Mouse (Mus musculus): ENCODE measurements around the gene Wdhd1. TPM values are rescaled to one million over a fixed set of nuclear protein-coding genes. Genes with fewer than 3 reads are reported as not detected.

Gene Wdhd1
- polyA plus RNA-seq, 1 experiment from 2014 or later, result 23.1 TPM

- Histone ChIP-seq H3K4me3 (replicated peaks) (no peak overlapping the region), H3K27ac (replicated peaks) (no peak overlapping the region), H3K36me3 (no peaks in the 10 kb centered on the region), H3K9ac (no peak overlapping the region), H3K9me3 (replicated peaks) (no peaks in the 10 kb centered on the region), H3K27me3 (peaks cover 5% of the 10 kb centered on the region), H3K4me1 (peaks cover 6% of the 10 kb centered on the region), H3K4me2 (replicated peaks) (no peak overlapping the region)
- ATAC-seq (ENCODE audit: insufficient number of reproducible peaks, low FRiP score, low TSS enrichment, low read depth), result no peak
- 65% methylated on average over 6 of the region's 6 CpGs for WGBS
Observed at GRCm38 (mm10) chr14:47193506-47193905, 83.2 kb downstream of the Wdhd1 start.

DNA sequence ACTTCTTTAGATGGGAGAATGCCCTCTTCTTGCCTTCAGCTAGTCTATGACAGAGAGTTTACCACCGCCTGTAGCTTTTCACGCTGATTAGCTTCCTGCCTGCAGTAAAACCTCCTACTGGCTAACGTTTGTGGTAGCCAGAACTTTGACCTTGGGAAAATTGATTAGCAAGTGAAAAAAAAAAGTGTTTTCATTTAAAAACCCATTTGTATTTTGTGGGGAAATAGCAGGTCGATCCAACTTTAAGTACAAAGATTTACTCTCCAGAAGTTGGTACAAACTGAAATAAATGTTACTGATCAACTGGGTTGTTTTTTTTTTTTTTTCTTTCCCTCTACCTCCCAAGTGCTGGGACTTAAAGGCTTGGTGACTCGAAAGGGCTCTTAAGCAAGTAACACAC, 84.8 kb downstream of the Wdhd1 start:
- WGBS, result 47% methylated on average over 5 of the region's 5 CpGs
- H3K4me3 ChIP-seq (replicated peaks), result no peak overlapping the region

More for the DNA sequence above, 84.8 kb downstream of the Wdhd1 start:
- no peak overlapping the region for H3K9ac ChIP-seq
- no peak overlapping the region for H3K27ac ChIP-seq (replicated peaks)
- H3K4me1 ChIP-seq, result peaks cover 11% of the 10 kb centered on the region
- H3K36me3 ChIP-seq, result no peaks in the 10 kb centered on the region
- no peaks in the 10 kb centered on the region for H3K9me3 ChIP-seq (replicated peaks)
- H3K4me2 ChIP-seq (replicated peaks), result no peak overlapping the region
- peaks cover 20% of the 10 kb centered on the region for H3K27me3 ChIP-seq
- ATAC-seq (ENCODE audit: insufficient number of reproducible peaks, low FRiP score, low TSS enrichment, low read depth), result no peak

Other genes with a start within 250 kb of the Wdhd1 start
- 1.3 and 1.6 TPM in 2 replicates for gene Gch1, start 87.4 kb downstream of the Wdhd1 start, polyA plus RNA-seq (2015; fragmentation: Nextera tagmentation; extraction: Ambion mirVana)
- 3.0 and 3.4 TPM in 2 replicates for gene Socs4, start 74 bp upstream of the Wdhd1 start, polyA plus RNA-seq (2015; fragmentation: Nextera tagmentation; extraction: Ambion mirVana)
- 60.2 and 61.5 TPM in 2 replicates for gene Mapk1ip1l, start 21.4 kb upstream of the Wdhd1 start, polyA plus RNA-seq (2015; fragmentation: Nextera tagmentation; extraction: Ambion mirVana)
- 199 and 236 TPM in 2 replicates for gene Lgals3, start 90.9 kb upstream of the Wdhd1 start, polyA plus RNA-seq (2015; fragmentation: Nextera tagmentation; extraction: Ambion mirVana)
- gene Dlgap5, start 141.6 kb upstream of the Wdhd1 start, polyA plus RNA-seq (2015; fragmentation: Nextera tagmentation; extraction: Ambion mirVana), result 37.5 and 38.4 TPM in 2 replicates
- 23.0 and 26.3 TPM in 2 replicates for gene Fbxo34, start 173.6 kb upstream of the Wdhd1 start, polyA plus RNA-seq (2015; fragmentation: Nextera tagmentation; extraction: Ambion mirVana)

Measured in embryonic facial prominence, embryonic 15.5 days (tissue).